Mouse (Mus musculus): Measurements from ENCODE around the gene Psmg4.

The Psmg4 gene

GRCm38 (mm10) chr13:34148767-34149392 is 13.9 kb upstream of the Psmg4 start:
- peak; percentile 60 for DNase-seq

- no peak for DNase-seq
Observed at GRCm38 (mm10) chr13:34149463-34150176, 13.1 kb upstream of the Psmg4 start.

GRCm38 (mm10) chr13:34150271-34151027 is 12.3 kb upstream of the Psmg4 start:
- DNase-seq: no peak

DNA sequence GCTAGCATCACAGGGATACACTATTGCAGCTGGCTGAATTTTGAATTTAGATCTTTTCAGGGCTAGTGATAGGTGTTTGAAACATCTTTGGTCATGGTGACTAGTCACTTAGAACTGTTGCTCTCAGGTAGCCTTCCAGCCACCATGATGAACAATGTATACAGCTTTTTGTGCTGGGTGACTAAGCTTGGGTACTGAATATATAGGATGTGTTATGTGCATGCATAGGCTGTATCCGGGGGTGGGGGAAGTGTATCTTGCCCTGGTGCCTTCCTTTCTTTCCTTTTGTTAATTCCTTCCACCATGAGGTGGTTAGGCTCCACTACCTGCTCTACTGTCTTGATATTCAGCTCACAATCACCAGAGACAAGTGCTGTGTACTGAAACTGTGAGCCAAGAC is 11.3 kb upstream of the Psmg4 start:
- no peak for DNase-seq

- no peak for DNase-seq
Observed at GRCm38 (mm10) chr13:34152695-34153094, 10.1 kb upstream of the Psmg4 start.

DNA sequence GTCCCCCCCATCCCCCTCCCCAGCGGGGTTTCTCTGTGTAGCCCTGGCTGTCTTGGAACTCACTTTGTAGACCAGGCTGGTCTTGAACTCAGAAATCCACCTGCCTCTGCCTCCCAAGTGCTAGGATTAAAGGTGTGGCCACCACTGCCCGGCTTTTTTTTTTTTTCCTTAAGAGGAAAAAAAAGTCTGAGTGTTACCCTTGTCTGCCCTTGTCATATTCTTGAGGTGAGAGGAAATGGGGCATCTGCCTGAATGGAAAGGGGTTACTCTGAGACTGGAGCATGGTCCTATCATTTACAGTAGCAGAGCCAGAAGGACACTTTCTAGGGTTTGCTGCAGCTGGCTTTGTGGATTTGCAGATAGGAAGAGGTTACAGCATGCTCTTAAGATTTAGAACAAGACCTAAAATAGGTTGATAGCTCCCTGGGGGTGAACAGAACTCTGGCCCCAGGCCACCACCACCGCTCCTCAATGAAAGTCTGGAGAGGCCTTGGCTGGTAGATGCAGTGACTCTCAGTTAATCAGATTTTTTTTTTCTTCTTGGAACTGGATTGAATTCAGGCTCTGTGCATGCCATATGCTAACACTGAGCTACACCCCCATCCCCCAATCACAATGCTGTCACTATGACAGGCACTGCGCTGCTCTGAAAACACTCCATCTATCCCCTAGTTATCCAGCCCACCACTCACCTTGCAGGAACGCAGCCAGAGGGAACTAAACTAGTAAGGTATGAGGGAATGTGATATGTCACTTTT is 9.3 kb upstream of the Psmg4 start:
- peak; percentile 70 for DNase-seq

DNA sequence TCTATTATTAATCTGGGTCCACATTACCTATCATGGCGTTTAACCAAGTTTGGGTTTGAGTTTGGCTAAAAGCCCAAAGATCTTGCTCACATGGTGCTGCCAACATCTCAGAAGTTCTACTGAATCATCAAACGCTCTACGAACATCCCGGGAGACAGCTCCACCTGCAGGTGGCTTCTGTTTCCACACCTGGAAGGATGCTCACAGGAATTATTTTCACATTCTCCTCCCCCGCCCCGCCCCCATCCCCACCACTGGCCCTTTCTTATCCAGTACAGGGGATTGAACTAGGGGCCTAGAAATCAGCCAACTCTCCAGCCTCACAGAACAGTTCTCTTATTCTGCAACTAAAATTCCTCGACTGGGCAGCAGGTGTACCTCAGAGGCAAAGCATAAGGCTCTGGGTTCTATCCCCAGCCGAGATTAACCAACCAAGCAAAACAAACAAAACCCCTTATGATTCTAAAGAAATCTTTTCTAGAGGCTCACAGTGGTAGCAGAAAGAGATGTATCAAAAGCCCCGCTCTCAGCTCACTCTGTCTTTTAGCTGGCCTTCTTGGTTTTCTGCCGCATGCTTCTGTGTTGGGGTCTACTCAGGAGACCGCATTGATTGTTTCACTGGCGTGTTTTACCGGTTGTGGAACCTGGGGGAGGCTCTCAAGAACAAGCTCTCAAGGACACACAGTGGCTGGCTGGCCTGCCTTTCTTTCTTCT is 8.4 kb upstream of the Psmg4 start:
- peak; percentile 58 for DNase-seq

GRCm38 (mm10) chr13:34154931-34155272 is 7.9 kb upstream of the Psmg4 start:
- peak; percentile 56 for DNase-seq

DNA sequence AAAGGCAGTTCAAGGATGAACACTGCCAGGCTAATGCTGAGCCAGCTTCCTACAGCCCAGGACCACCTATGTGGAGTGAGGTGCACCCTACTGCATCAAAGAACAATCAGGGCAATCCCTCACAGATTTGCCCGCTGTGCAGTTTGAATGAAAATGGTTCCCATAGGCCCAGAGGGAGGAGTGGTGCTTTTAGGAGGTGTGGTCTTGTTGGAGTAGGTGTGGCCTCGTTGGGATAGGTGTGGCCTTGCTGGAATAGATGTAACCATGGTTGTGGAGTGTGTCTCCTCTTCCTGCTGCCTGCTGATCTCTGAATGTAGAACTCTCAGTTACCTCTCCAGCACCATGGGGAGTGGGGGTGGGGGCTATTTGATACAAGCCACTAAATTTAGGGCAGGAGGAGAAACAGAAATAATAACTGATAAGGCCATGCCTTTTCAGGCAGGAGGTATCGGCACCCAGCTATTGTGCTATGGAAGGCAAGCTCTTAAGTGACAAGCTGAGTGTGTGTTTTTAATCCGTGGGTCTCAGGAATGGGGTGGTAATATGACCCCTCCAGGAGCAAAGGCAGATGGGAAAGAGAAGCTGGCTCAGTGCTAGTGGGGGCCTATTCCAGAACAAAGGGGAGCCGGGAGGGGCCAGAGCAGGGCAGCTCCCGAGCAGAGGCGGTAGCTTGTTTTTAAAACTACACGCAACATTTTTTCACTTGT is 6.5 kb upstream of the Psmg4 start:
- peak; percentile 42 for DNase-seq

DNA sequence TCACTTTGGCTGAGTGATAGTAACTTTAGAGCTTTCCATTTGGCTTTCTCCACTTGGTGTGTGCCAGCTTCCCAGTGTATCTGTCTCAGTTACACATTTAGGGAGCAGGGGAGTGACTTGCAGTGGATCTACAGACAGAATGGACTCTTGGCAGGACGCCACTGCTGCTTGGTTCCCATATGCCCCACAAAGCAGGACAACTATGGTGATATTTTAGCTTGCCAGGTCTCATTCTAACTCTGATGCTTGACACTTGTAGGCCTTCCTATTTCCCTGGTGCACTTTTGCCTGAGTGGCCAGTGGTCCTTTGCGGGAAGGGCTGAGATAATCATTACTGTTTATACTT is 6.0 kb upstream of the Psmg4 start:
- DNase-seq: peak; percentile 84

DNA sequence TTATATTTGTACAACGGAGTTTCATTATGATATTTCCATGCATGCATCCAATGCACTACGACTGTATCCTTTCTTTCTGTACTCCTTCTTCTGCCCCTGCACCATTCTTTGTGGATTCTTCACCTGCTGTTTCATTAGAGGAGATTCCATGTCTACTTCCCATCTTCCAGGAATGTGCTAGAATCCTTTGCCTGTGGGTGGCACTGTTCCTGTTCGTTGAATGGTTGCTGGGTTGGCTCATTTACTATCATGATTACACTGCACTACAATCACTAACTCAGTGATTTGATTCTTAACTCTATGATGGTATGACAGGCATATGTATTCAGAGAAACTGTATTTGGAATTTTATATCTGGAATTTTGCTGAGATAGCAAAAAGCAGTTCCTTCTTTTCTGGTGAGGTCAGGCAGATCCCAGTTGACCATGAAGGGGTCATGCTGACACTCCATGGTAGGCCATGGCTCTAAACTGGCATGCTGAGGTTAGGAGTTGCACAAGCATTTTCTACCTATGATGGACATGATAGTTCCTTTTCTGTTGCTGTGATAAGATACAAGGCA is 5.1 kb upstream of the Psmg4 start:
- no peak for DNase-seq

DNA sequence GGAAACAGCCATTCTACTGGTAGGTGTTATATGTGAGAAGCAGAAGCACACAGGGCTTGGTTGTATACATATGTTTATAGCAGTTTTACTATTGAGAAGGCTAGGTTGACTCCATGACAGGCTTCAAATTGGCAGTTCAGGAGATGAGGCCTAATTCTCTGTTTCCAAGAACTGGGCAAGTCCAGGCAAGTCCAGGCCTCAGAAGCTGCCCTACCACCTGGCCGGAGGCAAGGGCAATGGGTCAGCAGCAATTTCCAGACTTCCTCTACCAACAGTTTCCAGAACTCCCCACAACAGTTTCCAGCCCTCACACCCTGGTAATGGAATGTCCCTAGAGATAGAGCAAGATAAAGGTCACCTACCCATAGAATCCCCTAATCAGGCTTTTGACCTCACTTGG is 2.8 kb upstream of the Psmg4 start:
- DNase-seq: no peak

DNA sequence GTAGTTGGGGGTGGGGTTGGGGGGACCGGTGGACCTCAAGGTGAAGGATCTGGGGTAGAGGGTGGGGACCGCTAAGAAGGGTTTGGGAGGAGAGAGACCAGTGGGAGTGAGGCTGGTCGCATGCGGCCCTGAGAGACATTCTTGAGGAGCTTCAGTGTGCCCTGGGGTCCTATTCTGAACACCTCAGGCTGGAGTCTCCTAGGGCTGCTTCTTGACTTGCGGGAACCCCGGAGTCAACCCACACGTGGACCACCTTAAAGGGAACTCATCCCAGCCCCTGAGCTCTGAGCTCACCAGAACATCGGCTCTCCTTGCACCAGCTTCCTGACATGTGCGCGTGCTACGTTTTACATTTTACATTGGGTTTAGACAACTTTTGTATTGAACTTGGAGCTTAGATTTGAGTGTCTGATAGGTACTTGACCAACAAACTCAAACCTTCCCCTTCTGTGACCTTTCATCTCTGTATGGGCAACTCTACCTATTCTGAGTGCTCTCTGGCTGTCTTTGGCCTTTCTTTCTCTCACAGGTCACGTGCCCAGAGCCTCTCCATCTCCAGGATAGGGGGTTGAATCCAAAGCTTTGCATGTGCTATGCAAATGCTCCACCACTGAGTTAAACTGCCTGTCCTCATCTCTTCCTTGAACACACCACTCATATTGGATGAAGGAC is 676 bp downstream of the Psmg4 start:
- DNase-seq: no peak

DNA sequence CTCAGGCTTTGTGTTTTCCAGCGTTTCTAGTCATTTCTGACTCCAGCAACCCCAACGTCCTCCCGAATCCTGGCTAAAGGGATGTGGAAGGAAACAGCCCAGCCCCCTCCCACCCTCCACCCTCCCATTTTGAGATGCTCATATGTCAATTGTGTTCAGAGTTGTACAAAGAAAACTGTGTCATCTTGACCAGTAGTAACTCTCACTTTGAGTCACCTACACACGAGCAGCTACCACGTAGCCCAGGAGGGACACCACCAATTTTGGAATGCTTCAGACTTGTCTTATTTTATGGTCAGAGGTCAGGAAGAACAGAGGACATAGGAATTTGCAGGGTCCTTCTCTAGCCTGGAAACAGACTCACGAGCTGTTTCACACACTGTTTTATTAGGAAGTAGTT is 11.3 kb downstream of the Psmg4 start:
- DNase-seq: no peak

DNA sequence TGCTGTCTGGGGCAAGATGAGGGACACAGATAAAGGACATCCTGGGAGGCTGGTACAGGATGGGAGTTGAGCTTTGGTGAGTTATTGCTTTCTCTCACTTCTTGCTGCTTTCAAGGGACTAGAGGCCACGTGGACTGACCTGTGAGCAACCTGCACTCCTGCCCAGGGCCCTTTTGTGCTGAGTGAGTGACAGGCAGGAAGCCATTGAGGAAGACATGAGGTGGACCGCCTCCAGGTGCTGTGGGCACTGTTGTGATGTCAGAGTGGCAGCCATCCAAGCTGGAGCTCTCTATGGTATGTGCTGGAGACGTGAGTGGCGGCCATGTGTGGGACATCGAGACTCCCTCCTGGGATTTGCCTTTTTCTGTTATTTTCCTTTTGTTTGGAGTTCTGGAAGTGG is 18.9 kb downstream of the Psmg4 start:
- no peak for DNase-seq

DNA sequence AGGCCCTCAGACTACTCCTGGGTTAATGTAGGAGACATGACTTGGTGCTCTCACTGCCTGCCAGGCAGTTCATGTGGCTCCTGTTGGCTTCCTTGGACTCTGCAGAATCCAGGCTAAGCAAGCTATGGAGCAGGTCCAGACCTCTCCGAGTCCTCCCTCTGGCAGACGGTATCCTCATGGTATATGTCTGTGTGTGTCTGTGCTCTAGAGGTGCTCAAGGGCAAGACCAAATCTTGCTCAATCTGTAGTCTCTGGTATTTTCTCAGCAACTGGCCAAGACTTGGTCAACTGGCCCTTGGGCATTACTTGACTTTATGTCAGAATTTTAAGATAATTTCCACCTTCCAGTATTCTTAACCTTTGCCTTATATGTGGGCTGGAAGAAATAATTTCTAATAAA is 22.6 kb downstream of the Psmg4 start:
- no peak for DNase-seq

DNA sequence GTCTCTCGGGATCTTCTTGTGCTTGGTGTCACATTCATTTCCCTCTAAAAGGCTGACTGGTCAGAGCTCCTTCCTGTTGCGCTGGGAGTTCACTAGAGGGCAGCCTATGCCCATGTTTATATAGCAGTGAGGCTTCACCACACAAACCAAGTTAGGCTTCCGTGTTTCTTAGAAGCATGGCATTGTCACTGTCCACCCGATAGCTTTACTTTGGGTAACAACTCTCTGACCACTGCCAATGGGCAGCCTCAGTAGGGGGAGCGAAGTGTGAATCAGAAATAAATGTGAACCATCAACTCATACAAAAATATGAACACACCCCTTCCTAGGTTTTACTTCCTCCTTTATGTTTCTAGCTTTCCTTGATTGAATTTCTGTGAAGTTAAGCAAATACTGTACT is 24.8 kb downstream of the Psmg4 start:
- peak; percentile 59 for DNase-seq

DNA sequence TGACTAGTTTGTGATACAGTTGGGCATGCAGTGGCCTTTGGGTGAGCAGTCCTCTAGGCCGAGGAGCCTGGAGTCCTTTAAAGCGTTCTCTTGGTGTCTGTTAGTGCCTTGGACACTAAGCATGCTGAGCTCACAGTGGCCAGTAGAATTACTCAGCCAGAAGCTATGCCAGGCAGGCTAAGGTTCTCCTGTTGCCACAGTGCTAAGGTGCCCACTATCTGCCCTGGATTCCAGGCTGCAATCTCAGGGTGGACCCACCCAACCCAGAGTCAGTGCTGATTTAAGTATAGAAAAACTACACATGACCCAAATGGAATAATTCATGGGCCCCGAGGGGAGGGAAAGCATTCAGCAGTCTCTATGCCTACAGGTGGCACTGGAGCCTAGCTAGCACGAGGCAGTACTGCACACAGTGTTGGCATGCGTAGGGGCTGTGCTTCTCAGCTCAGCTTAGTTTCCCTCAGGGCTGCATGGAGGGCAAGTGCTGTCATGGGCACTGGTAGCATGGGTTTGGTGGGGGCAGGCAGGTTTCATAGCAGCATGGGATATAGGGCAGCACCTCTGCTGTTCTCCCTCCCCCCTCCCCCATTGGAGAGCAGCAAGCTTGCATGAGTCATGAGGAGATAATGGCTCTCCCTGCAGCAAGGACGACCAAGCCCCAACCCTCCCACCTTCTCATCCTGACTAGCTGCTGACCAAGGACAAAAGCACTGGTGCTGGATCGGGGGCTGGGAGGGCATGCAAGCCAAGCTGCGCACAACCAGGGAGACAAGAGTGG is 29.8 kb downstream of the Psmg4 start:
- no peak for DNase-seq

DNA sequence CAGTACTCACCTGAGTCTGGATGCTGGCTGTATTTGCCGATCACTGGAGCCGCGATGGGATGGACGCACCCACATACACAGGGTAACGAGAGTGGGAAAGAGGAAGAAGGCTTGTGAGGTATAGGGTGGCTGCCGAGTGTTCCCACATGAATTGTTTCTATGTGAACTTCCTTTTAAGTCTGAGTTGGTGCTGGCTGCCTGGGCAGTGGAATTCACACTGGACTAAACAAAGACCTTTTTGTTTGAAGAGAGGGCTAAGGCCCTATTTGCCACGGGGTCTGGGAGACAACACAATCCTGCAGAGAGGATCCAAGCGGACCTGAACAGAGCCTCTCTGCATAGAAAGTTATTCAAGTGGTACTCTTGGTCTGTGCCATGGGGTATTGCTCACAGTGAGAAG is 30.6 kb downstream of the Psmg4 start:
- DNase-seq: no peak

GRCm38 (mm10) chr13:34195676-34196075 is 32.9 kb downstream of the Psmg4 start:
- no peak for DNase-seq

DNA sequence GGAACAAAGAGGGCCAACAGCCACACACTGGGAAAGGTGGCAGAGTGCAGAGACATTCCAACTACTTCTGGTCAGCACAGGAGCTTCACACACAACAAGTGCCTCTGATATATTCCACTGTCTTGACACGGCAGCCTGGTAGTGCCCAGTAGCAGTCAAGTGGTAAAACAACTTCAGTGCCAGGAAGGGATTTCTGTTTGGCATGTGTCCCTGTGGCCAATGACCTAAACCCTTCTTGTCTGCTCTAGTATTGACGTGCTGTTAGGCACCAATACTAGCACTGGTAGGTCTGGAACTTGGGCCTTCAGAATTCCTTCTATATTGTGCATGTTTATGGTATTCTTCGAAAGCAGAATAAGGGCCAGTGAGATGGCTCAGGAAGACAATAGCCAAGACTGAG is 42.5 kb downstream of the Psmg4 start:
- no peak for DNase-seq
